Mouse (Mus musculus) kidney, adult 2 months (tissue): ENCODE data around the gene Ttf1. TPM values are rescaled to one million over a fixed set of nuclear protein-coding genes. Genes with fewer than 3 reads are reported as not detected.

ENCODE experiments used
- DNase-seq: peaks from one replicate; pipeline ENCODE4 v3.0.0; 2021
- H3K27ac ChIP-seq: fragments of 200-500 bp; 2 replicates; pipeline ENCODE4 v1.5.1; 2012; ENCODE audit warnings: low read depth, low read length, control low read depth, inconsistent platforms; ENCODE audit not compliant: insufficient read depth
- H3K27me3 ChIP-seq: fragments of 200-500 bp; replicated peaks from 2 replicates; pipeline ENCODE4 v1.6.1; 2012; ENCODE audit warnings: mild to moderate bottlenecking, moderate library complexity, low read length, inconsistent platforms; ENCODE audit not compliant: control insufficient read depth, insufficient read depth
- H3K36me3 ChIP-seq: fragments of 200-500 bp; 2 replicates; pipeline ENCODE4 v1.6.1; 2012; ENCODE audit warnings: mild to moderate bottlenecking, moderate library complexity, low read length, inconsistent platforms; ENCODE audit not compliant: control insufficient read depth, insufficient read depth
- H3K4me1 ChIP-seq: fragments of 200-500 bp; 2 replicates; pipeline ENCODE4 v1.6.1; 2011; ENCODE audit warnings: low read length; ENCODE audit not compliant: control insufficient read depth, insufficient read depth
- H3K4me3 ChIP-seq: fragments of 200-500 bp; 2 replicates; pipeline ENCODE4 v1.5.1; 2011; ENCODE audit warnings: mild to moderate bottlenecking, low read depth, low read length, control low read depth; ENCODE audit not compliant: insufficient read depth
- CTCF ChIP-seq: fragments of 200-500 bp; conservative IDR thresholded peaks from 2 replicates; pipeline ENCODE4 v1.5.1; 2011; ENCODE audit warnings: low read depth, mild to moderate bottlenecking, control low read depth, low read length, moderate library complexity, mixed read lengths; ENCODE audit not compliant: insufficient read depth, insufficient read length
- POLR2A ChIP-seq: fragments of 200-500 bp; IDR thresholded peaks from one replicate; pipeline ENCODE4 v1.6.1; 2011; ENCODE audit warnings: low read depth, low read length, control low read depth
- WGBS: fragments of 180-500 bp; shearing (Covaris S2); methylation state at CpG from one replicate; pipeline ENCODE4 v1.1.7; 2018; 5-methylcytosine and 5-hydroxymethylcytosine counted together
- polyA plus RNA-seq: library from polyadenylated mRNA; depleted of rRNA; stranded (reverse); fragments of >200 nt; gene quantifications from 2 replicates; pipeline ENCODE4 v1.2.3, GENCODE M21; 2012; rRNA removed

Ttf1 gene
- polyA plus RNA-seq: 5.6 and 6.5 TPM in 2 replicates

DNA sequence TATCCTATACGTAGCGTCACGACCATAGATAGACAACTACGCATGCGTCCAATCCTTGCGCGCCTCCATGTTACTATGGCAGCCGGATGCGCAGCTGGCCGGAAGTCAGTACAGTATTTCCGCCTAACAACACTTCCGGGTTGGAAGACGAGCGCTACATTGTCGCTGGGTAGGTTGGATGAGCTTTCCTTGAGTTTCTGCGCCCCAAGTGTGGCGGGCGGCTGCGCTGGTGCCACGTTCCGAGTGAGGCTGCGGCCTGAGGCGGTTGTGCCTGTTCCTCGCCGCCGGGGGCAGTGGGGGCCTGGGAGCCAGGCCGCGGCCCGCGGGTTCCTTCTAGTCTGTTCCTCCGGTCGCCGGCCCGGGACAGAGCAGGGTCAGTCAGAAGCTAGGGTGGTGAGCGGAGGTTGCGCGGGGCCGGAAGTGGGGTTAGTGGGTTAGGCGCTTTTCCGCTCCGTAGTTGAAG lies at the start of gene Ttf1:
Gene Ttf1, plus strand, starts transcription at position 128 of the 463 bp plus-strand sequence.
- TF ChIP-seq CTCF: no peak
- no peak for TF ChIP-seq POLR2A
- peak within 1 kb of the TSS; percentile 64 for H3K4me3 ChIP-seq
- no peaks in the 10 kb centered on the region for H3K36me3 ChIP-seq
- H3K4me1 ChIP-seq: peaks cover 3% of the 10 kb centered on the region; the same call in 1 of the 2 replicates
- under 1% methylated on average over 41 of the region's 41 CpGs for WGBS
- H3K27me3 ChIP-seq: no peaks in the 10 kb centered on the region
- peak within 1 kb of the TSS; percentile 40 for H3K27ac ChIP-seq
- DNase-seq: peak; percentile 95

DNA sequence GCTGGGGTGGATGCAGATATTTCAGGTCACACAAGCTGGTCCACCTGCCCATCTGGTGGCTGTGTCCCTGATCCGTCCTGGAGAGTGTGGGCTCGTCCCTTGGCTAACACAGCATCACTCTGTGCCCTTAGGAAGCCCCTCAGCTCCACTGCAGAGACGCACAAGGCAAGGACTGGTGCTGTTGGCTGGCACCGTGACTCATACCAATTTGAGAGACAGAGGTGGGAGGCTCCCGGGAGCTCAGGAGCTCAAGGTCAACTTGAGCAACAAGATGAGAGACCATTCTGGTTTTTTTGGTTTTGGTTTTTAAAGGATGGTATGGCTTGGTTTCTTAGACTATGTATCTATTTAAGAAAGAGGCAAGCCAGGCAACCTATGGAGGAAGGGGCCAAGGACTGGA lies 47.5 kb upstream of the Ttf1 start:
- 73% methylated on average over 5 of the region's 5 CpGs for WGBS
- TF ChIP-seq POLR2A: no peak
- no peak for TF ChIP-seq CTCF
- Histone ChIP-seq H3K4me3 (no peak overlapping the region), H3K4me1 (no peaks in the 10 kb centered on the region), H3K36me3 (no peaks in the 10 kb centered on the region), H3K27me3 (no peaks in the 10 kb centered on the region), H3K27ac (no peak overlapping the region)
- no peak for DNase-seq

DNA sequence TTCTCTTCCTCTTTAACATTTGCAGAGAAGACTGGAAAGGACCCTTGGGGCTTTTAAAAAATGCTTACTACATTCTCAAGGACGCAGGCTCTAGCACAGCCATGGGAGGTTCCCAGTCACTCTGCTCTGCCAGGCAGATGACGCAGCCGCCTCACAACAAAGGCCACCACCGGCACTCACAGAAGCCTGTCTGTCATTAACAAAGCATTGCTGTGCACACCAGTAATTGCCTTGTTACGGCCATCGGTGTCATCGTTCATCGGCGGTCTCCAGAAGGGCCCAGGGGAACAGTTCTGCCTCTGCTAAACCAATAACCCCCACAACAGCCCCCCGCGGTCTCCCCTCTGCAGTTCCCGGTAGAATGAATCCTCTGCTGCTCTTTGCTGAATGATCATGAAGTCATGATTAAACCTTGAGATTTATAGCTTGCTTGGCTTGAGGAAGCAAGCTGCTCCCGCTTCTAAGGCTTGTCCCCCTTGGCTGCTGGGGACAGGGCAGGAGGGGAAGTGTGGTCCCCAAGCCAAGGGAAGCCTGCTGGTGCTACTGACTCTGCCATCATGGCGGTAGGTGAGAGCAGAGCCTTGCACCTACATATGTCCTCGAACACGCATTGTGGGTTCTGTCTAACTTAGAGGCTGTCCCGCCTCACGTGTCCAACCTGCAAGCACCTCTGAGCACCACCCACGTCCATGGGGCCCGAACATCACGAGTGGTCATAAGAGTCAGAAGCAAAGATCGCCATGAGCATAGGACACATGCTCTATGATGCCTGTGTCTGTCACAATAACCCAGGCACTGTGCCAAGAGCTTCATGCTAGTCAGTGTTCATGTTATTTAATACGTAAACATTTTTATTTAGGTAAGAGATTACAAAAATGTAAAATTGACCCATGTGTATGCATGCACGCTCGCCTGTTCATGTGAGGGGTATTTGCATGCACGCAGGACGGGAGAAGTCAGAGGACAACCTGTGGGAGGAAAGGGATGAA lies 43.2 kb upstream of the Ttf1 start:
- H3K27ac ChIP-seq: no peak overlapping the region
- H3K4me1 ChIP-seq: no peaks in the 10 kb centered on the region
- H3K27me3 ChIP-seq: no peaks in the 10 kb centered on the region
- TF ChIP-seq POLR2A: no peak
- no peak for TF ChIP-seq CTCF
- H3K4me3 ChIP-seq: no peak overlapping the region
- 40% methylated on average over 27 of the region's 27 CpGs for WGBS
- DNase-seq: peak; percentile 12
- no peaks in the 10 kb centered on the region for H3K36me3 ChIP-seq

DNA sequence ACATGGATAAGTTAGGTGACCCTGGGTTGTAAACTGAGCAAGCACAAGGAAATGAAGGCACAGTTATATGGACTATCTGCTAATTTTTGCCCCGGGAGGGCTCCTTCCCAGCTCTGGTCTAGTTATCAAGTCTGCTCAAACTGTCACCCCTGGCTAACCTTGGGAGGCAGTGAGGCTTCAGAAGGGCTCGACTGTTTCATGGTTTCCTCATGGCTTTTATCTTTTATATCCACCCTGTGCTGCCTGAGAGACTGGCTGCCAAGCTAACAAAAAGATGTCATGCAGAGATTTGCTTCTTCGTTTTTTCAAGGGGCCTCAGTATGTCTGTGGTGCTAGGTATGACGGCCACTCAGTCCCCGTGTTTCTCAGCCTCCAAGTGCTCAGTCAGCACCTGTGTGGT lies 41.4 kb upstream of the Ttf1 start:
- Histone ChIP-seq H3K27me3 (no peaks in the 10 kb centered on the region), H3K4me3 (no peak overlapping the region), H3K4me1 (no peaks in the 10 kb centered on the region), H3K27ac (no peak overlapping the region), H3K36me3 (no peaks in the 10 kb centered on the region)
- TF ChIP-seq CTCF (no peak), POLR2A (no peak)
- WGBS: 53% methylated on average over 5 of the region's 5 CpGs
- no peak for DNase-seq

DNA sequence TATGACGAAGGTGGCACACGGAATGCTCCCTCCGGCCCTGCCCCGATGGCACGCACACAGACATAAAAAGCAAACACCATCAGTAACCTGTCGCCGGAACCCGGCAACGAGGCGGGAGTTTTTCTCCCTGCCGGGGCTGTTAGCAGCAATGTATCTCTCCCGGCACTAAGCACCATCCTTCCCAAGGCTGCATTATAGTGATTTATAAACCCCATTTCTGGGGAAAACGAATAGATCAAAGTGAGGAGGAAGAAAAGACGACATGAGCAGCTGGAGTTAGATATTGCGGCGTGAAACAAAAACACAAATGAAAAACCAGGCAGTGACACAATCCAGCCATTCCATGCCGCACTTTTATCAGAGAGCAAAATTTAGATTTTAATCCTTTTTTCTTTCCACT lies 39.0 kb upstream of the Ttf1 start:
- no peak for DNase-seq
- H3K27ac ChIP-seq: no peak overlapping the region
- H3K36me3 ChIP-seq: no peaks in the 10 kb centered on the region
- H3K4me1 ChIP-seq: no peaks in the 10 kb centered on the region
- TF ChIP-seq POLR2A (no peak), CTCF (no peak)
- no peaks in the 10 kb centered on the region for H3K27me3 ChIP-seq
- 12% methylated on average over 17 of the region's 17 CpGs for WGBS
- no peak overlapping the region for H3K4me3 ChIP-seq

DNA sequence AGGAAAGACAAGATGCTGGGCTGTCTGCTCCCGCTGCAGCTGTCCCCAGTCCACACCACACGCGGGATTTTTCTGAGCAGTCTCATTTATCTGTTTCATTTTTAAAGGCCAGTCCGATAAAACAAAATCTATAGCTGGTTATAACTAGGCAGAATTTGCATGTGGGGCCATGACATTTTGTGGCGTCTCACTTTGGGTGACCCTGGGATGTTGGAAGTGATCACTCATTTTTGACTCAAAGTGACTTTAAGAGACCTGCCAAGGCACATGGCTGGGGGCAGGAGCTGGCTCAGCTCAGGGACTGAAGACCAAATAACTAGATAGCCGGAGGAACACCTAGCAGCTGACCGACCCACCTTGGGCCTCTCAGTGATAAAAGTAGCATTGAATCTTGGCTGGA lies 37.1 kb upstream of the Ttf1 start:
- WGBS: 91% methylated on average over 7 of the region's 7 CpGs
- DNase-seq: no peak
- H3K4me1 ChIP-seq: no peaks in the 10 kb centered on the region
- H3K27ac ChIP-seq: no peak overlapping the region
- no peaks in the 10 kb centered on the region for H3K27me3 ChIP-seq
- no peaks in the 10 kb centered on the region for H3K36me3 ChIP-seq
- TF ChIP-seq POLR2A (no peak), CTCF (no peak)
- H3K4me3 ChIP-seq: no peak overlapping the region

DNA sequence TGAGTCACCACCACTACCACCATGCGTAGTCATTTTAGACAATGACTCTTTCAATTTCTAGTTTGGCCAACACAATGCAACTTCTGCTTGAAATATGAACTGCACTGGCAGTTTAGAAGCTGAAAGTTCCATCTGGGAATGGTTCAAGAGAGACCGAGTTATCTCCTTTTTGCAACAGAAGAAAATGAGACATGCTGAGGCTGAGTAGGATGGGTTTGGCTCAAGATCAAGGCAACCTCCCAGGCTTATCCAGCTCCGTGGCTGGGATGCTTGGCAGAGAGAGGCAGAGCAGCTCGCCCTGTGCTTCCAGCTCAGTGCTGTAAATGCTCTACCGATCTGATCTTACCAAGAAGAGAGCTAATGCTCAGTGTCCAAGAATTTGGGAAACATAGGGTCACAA lies 34.8 kb upstream of the Ttf1 start:
- no peak overlapping the region for H3K4me3 ChIP-seq
- no peaks in the 10 kb centered on the region for H3K36me3 ChIP-seq
- no peak for DNase-seq
- H3K27ac ChIP-seq: no peak overlapping the region
- no peaks in the 10 kb centered on the region for H3K27me3 ChIP-seq
- H3K4me1 ChIP-seq: no peaks in the 10 kb centered on the region
- 75% methylated on average over 5 of the region's 5 CpGs for WGBS
- TF ChIP-seq POLR2A (no peak), CTCF (no peak)
